Mouse (Mus musculus): ENCODE results near the gene Adtrp.

GRCm38 (mm10) chr13:41771061-41771460 lies 76.4 kb downstream of the Adtrp start:
- TF ChIP-seq CTCF (IDR thresholded peaks at IDR 0.05): no peak
- TF ChIP-seq POLR2A (IDR thresholded peaks at IDR 0.05; ENCODE audit: insufficient read depth, low read depth, low read length): no peak
- no peak for TF ChIP-seq EP300 (IDR thresholded peaks at IDR 0.05; ENCODE audit: insufficient read depth, low read depth, low read length)
